Mouse (Mus musculus) stomach, postnatal 0 days (tissue): ENCODE results near the gene Mtus2.

Source experiments
- CTCF ChIP-seq: IDR thresholded peaks from 2 replicates; pipeline ENCODE4 v1.5.1; 2016; ENCODE audit warnings: antibody characterized with exemption, low read depth, mild to moderate bottlenecking, moderate library complexity
- EP300 ChIP-seq: optimal IDR thresholded peaks from 2 replicates; pipeline ENCODE3; 2016; ENCODE audit warnings: antibody characterized with exemption

- TF ChIP-seq EP300 (no peak), CTCF (no peak)
Measured at GRCm38 (mm10) chr5:147956421-147956820, 699 bp upstream of the Mtus2 start.
